Mouse (Mus musculus) adrenal gland, postnatal 25 days (tissue): ENCODE results near the gene Zfp708. TPM values are rescaled to one million over a fixed set of nuclear protein-coding genes. Genes with fewer than 3 reads are reported as not detected.
A peak's percentile ranks its signal among the peaks of the same experiment; 100 is the strongest.
"Not testable (repeated sequence)": the region's sequence is repeated elsewhere in the genome, so short reads cannot be mapped to it uniquely, and the experiment has no call there.

ENCODE experiments used
- DNase-seq: peaks from one replicate; pipeline ENCODE4 v3.0.0; 2021; ENCODE audit warnings: mixed read lengths
- long read RNA-seq: library from polyadenylated mRNA; stranded (forward); transcript quantifications from one replicate; pipeline ENCODE4 v2.0.0, GENCODE M21; 2021
- total RNA-seq: library from RNA; stranded (reverse); gene quantifications from 2 replicates; pipeline ENCODE4 v1.2.3, GENCODE M21; 2021

Zfp708 gene
- 0.46 and 2.2 TPM in 2 replicates for total RNA-seq
- long read RNA-seq, partial matches to known transcripts, result 0 of 2 reads
- long read RNA-seq, other reads (novel, unspliced or antisense), result 0 of 2 reads

GRCm38 (mm10) chr13:67097876-67098275 is at the start of gene Zfp708:
TSS of gene Zfp708 (minus strand) at chr13:67097976.
- no peak for DNase-seq

GRCm38 (mm10) chr13:67128038-67128721 is 30.4 kb upstream of the Zfp708 start:
- peak; percentile 71 for DNase-seq

GRCm38 (mm10) chr13:67127507-67127906 is 29.7 kb upstream of the Zfp708 start:
- not testable (repeated sequence) for DNase-seq

GRCm38 (mm10) chr13:67124460-67124859 is 26.7 kb upstream of the Zfp708 start:
- DNase-seq, result no peak

GRCm38 (mm10) chr13:67121360-67121759 is 23.6 kb upstream of the Zfp708 start, which contains the start of gene Zfp759:
TSS of gene Zfp759 (plus strand) at chr13:67121660.
- DNase-seq, result not testable (repeated sequence)

GRCm38 (mm10) chr13:67116163-67116562 is 18.4 kb upstream of the Zfp708 start, which contains the start of gene Rslcan18:
TSS of gene Rslcan18 (minus strand) at chr13:67116263.
- DNase-seq, result not testable (repeated sequence)

GRCm38 (mm10) chr13:67113287-67113686 is 15.5 kb upstream of the Zfp708 start:
- no peak for DNase-seq

- DNase-seq, result no peak
These were observed 14.3 kb upstream of the Zfp708 start for GRCm38 (mm10) chr13:67112096-67112495.

- DNase-seq, result peak; percentile 25
These were observed 11.0 kb upstream of the Zfp708 start for GRCm38 (mm10) chr13:67108821-67109206.

- peak; percentile 75 for DNase-seq
These were observed 10.5 kb upstream of the Zfp708 start, which contains the start of gene Gm28557 for GRCm38 (mm10) chr13:67108194-67108820. TSS of gene Gm28557 (minus strand) at chr13:67108604.

GRCm38 (mm10) chr13:67107681-67108080 is 9.9 kb upstream of the Zfp708 start:
- no peak for DNase-seq

- DNase-seq, result no peak
These were observed 7.6 kb downstream of the Zfp708 start for GRCm38 (mm10) chr13:67090154-67090553.

- no peak for DNase-seq
These were observed 15.8 kb downstream of the Zfp708 start for GRCm38 (mm10) chr13:67081946-67082345.

- DNase-seq, result peak; percentile 81
These were observed 16.5 kb downstream of the Zfp708 start for GRCm38 (mm10) chr13:67081142-67081713.

GRCm38 (mm10) chr13:67077244-67077643 is 20.5 kb downstream of the Zfp708 start:
- DNase-seq, result no peak

- no peak for DNase-seq
These were observed 25.0 kb downstream of the Zfp708 start for GRCm38 (mm10) chr13:67072786-67073185.

GRCm38 (mm10) chr13:67065386-67065785 is 32.4 kb downstream of the Zfp708 start:
- DNase-seq, result no peak

- DNase-seq, result no peak
These were observed 35.3 kb downstream of the Zfp708 start for GRCm38 (mm10) chr13:67062427-67062826.

GRCm38 (mm10) chr13:67060786-67061358 is 36.9 kb downstream of the Zfp708 start, which contains the start of gene Zfp712:
TSS of gene Zfp712 (minus strand) at chr13:67061170.
- peak; percentile 87 for DNase-seq

GRCm38 (mm10) chr13:67060161-67060785 is 37.5 kb downstream of the Zfp708 start:
- no peak for DNase-seq
